Mouse (Mus musculus) lung, adult 2 months (tissue): ENCODE results near the gene Hk1.

Source experiments
- CTCF ChIP-seq: fragments of 200-500 bp; IDR thresholded peaks from 2 replicates; pipeline ENCODE4 v1.5.1; 2011; ENCODE audit warnings: mild to moderate bottlenecking, low read length, control low read depth; ENCODE audit not compliant: insufficient read depth
- POLR2A ChIP-seq: fragments of 200-500 bp; IDR thresholded peaks from 2 replicates; pipeline ENCODE4 v1.6.1; 2011; ENCODE audit warnings: low read depth, mild to moderate bottlenecking, control low read depth, low read length, borderline replicate concordance; ENCODE audit errors: extremely low read depth

GRCm38 (mm10) chr10:62308896-62309491 lies 70.7 kb downstream of the Hk1 start:
- TF ChIP-seq CTCF (no peak), POLR2A (no peak)
